Mouse (Mus musculus): ENCODE data around the gene Ager.
A peak's percentile ranks its signal among the peaks of the same experiment; 100 is the strongest.

Gene Ager

GRCm38 (mm10) chr17:34597566-34598095 is at the start of gene Ager:
Ager (plus strand) TSS chr17:34597862.
- DNase-seq (ENCODE audit: low spot score), result no peak

- no peak for DNase-seq (ENCODE audit: low spot score)
These were observed 48.5 kb upstream of the Ager start for GRCm38 (mm10) chr17:34549156-34549555.

GRCm38 (mm10) chr17:34549843-34550242 is 47.8 kb upstream of the Ager start:
- DNase-seq (ENCODE audit: low spot score), result no peak

DNA sequence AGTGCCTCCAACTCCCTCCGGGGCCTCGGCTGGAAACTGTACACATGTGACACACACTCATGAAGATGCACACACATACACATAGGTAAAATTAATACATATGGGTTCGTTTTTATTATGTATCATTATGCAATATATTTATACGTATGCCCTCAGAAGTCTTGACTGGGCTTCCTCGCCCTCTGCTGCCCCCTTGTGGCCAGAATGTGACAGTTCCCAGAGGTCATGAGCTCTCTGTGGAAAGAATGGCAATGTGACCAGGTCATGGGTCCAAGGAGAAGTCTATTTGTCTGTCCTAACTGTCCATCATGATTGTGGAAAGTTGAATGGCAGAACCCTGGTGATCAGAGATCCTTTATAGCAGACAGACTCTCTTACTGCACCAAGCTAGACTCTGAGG is 42.2 kb upstream of the Ager start:
- peak; percentile 81 for DNase-seq (ENCODE audit: low spot score)

GRCm38 (mm10) chr17:34556406-34556805 is 41.3 kb upstream of the Ager start:
- no peak for DNase-seq (ENCODE audit: low spot score)

- DNase-seq (ENCODE audit: low spot score), result no peak
These were observed 40.3 kb upstream of the Ager start for GRCm38 (mm10) chr17:34557411-34557810.

- no peak for DNase-seq (ENCODE audit: low spot score)
These were observed 38.5 kb upstream of the Ager start for GRCm38 (mm10) chr17:34559116-34559515.

GRCm38 (mm10) chr17:34559895-34560294 is 37.8 kb upstream of the Ager start:
- DNase-seq (ENCODE audit: low spot score), result no peak

- no peak for DNase-seq (ENCODE audit: low spot score)
These were observed 37.2 kb upstream of the Ager start for GRCm38 (mm10) chr17:34560438-34560837.

GRCm38 (mm10) chr17:34561200-34561599 is 36.5 kb upstream of the Ager start:
- DNase-seq (ENCODE audit: low spot score), result no peak

DNA sequence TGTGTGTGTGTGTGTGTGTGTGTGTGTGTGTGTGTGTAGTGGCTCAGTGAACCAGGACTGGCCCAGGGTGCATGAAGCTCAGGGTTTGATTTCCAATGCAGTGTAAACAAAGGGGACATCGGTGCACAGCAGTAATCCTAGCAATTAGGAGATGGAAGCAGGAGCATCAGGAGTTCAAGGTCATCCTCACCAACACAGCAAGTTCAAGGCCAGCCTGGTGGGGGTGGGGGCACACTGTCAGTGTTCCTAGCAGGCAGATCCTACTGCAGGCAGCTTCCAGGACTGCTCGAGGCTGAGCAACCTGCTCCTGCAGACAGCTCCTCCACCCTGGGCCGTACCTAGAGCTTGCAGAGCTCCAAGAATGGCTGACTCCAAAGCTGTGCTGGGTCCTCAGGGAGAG is 35.1 kb upstream of the Ager start:
- DNase-seq (ENCODE audit: low spot score), result no peak

DNA sequence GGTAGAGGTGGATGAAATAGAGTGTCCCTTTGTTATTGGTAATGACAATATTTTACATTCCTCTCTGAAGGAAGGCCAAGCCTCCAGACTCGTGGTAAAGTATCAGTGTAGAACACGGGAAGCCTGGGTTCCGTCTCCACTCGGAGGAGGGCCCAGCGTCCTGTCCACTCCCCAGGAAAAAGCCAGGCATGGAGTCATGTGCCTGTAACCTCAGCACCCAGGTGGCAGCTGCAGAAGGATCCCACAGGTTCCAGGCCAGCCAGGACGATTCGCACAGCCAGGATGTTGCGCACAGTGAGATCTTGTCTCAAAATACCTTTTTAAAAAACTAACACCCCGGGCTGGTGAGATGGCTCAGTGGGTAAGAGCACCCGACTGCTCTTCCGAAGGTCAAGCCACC is 34.3 kb upstream of the Ager start:
- DNase-seq (ENCODE audit: low spot score), result no peak

DNA sequence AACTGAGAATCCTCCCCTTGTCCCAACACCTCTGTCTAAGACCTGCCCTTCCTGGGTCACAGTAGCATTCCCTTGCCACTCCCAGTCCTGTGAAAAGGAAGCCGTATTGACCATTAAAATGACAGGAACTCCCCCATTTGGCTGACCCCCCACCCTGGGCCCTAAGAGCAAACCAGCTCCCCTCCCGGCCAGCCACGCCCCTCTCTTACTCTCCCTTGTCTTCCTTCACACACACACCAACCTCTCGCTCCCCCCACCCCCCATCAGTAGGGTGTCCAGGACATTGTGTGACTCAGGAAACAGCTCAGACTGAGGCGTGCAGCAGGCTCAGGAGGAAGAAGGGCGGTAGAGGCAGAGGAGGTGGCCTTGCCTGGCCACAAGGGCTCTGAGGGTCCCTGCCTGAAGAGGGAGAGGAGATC is 33.6 kb upstream of the Ager start, which contains the start of gene Notch4:
Gene Notch4, plus strand, starts transcription at position 266 of the 419 bp plus-strand sequence.
- peak; percentile 48 for DNase-seq (ENCODE audit: low spot score)

DNA sequence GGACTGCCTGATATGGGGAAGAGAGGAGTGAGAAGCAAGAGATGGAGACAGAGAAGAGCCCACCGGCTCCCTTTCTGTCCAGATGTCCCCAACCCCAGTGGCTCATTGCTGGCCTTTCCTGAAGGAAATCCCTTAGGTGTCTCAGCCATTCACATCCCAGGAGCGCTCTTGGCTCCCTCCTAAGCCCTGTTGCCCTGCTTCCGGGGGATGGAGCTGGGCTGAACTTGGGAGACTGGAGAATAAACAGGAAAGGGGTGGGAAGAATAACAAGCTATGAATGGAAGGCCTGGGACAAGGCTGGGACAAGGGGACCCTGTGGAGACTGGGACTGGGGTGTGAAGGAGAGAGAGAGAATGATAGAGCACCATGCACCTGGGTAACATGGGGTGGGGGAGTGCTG is 32.9 kb upstream of the Ager start:
- no peak for DNase-seq (ENCODE audit: low spot score)

DNA sequence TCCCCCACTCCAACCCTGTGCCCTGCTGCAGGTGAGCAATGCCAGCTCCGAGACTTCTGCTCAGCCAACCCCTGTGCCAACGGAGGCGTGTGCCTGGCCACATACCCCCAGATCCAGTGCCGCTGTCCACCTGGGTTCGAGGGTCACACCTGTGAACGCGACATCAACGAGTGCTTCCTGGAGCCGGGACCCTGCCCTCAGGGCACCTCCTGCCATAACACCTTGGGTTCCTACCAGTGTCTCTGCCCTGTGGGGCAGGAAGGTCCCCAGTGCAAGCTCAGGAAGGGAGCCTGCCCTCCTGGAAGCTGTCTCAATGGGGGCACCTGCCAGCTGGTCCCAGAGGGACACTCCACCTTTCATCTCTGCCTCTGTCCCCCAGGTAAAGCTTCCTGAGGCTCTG is 30.4 kb upstream of the Ager start:
- DNase-seq (ENCODE audit: low spot score), result no peak

DNA sequence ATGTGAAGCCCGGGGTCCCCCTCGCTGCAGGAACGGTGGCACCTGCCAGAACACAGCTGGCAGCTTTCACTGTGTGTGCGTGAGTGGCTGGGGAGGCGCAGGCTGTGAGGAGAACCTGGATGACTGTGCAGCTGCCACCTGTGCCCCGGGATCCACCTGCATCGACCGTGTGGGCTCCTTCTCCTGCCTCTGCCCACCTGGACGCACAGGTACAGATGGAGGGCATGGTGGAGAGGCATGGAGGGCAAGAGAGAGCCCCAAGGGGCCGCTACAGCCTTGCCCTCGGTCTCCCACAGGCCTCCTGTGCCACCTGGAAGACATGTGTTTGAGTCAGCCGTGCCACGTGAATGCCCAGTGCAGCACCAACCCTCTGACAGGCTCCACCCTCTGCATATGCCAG is 29.2 kb upstream of the Ager start:
- DNase-seq (ENCODE audit: low spot score), result no peak

- no peak for DNase-seq (ENCODE audit: low spot score)
These were observed 27.7 kb upstream of the Ager start for GRCm38 (mm10) chr17:34569919-34570318.

DNA sequence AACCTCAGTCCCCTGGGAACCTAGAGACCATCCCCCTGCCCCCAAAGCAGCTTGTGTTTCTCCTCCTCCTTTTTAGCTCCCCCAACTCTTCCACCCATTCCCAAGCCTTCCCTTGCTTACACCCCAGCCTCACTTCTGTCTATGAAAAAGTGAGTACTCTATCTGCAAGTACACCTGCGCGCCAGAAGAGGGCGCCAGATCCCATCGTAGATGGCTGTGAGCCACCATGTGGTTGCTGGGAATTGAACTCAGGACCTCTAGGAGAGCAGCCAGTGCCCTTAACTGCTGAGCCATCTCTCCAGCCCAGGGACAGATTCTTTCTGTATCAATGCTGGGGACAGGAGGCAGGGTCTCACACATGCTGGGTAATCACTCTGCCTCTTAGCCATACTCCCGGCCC is 25.8 kb upstream of the Ager start:
- DNase-seq (ENCODE audit: low spot score), result no peak

DNA sequence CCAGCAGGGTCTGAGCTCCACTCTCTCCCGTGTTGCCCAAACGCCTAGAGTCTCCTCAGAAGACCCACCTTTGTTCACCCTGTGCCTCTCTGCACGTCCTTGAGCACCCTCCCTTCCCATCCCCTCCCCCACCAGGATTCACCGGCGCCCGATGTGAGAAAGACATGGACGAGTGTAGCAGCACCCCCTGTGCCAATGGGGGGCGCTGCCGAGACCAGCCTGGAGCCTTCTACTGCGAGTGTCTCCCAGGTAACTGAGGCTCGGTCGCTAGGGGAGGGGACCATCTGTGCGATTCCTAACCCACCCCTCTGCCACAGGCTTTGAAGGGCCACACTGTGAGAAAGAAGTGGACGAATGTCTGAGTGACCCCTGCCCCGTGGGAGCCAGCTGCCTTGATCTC is 25.3 kb upstream of the Ager start:
- no peak for DNase-seq (ENCODE audit: low spot score)

DNA sequence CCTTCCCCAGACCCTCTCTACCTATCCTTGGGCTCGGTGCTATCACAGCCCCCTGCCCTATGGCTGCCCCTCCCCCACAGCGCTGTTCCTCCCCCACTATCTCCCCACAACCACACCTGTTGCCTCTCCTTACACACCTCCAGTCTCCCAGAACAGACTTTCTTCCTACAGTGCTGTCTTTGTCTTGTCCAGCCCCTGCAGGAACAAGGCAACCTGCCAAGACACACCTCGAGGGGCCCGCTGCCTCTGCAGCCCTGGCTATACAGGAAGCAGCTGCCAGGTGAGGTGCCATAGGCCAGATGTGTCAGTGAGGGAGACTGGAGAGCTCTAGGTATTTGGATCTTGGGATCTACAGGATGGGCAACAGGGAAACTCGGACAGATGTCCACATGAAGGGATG is 21.1 kb upstream of the Ager start:
- no peak for DNase-seq (ENCODE audit: low spot score)

GRCm38 (mm10) chr17:34578070-34578469 is 19.6 kb upstream of the Ager start:
- DNase-seq (ENCODE audit: low spot score), result no peak

DNA sequence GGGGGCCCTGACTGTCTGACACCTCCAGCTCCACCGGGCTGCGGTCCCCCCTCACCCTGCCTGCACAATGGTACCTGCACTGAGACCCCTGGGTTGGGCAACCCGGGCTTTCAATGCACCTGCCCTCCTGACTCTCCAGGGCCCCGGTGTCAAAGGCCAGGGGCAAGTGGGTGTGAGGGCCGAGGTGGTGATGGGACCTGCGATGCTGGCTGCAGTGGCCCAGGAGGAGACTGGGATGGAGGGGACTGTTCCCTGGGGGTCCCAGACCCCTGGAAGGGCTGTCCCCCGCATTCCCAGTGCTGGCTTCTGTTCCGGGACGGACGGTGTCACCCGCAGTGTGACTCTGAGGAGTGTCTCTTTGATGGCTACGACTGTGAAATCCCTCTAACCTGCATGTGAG is 15.1 kb upstream of the Ager start:
- DNase-seq (ENCODE audit: low spot score), result no peak

DNA sequence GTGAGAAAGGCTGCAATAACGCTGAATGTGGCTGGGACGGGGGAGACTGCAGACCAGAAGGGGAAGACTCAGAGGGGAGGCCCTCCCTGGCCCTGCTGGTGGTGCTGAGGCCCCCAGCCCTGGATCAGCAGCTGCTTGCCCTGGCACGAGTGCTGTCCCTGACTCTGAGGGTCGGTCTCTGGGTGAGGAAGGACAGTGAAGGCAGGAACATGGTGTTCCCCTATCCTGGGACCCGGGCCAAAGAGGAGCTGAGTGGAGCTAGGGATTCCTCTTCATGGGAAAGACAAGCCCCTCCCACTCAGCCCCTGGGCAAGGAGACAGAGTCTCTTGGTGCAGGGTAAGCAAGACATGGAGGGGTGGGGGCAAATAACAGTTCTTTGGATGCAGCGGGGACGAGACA is 14.3 kb upstream of the Ager start:
- DNase-seq (ENCODE audit: low spot score), result no peak

GRCm38 (mm10) chr17:34583819-34584218 is 13.8 kb upstream of the Ager start:
- no peak for DNase-seq (ENCODE audit: low spot score)

DNA sequence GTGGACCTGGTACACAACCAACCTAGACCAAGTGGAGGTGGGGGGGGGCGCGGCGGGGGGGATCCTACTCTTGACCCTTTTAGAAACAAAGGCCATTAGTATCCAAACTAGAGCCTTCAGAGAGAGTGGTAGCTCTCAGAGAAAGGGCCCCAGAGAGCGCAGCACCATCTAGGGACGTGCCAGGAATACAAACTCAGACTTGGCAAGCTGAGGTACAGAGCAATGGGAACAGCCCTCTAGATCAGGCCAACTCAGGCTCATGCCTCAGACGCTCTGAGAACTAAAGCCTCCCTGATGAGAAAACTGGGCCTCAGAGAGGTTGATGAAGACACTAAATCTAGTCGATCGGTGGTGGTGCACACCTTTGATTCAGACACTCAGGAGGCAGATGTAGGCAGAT is 12.5 kb upstream of the Ager start:
- no peak for DNase-seq (ENCODE audit: low spot score)
